Mouse (Mus musculus) heart, adult 2 months (tissue): Measurements from ENCODE around the gene Gng3. TPM values are rescaled to one million over a fixed set of nuclear protein-coding genes. Genes with fewer than 3 reads are reported as not detected.

Source experiments
- DNase-seq, 2 experiments: peaks; one replicate each; pipeline ENCODE4 v3.0.0; 2021
- H3K27ac ChIP-seq: fragments of 200-600 bp; 2 replicates; pipeline ENCODE4 v1.8.1; 2022
- H3K27me3 ChIP-seq: fragments of 200-500 bp; 2 replicates; pipeline ENCODE4 v1.6.1; 2012; ENCODE audit warnings: mild to moderate bottlenecking, low read length, inconsistent platforms, mixed read lengths; ENCODE audit not compliant: control insufficient read depth, insufficient read depth
- H3K36me3 ChIP-seq: fragments of 200-500 bp; 2 replicates; pipeline ENCODE4 v1.6.1; 2012; ENCODE audit warnings: low read length, inconsistent platforms; ENCODE audit not compliant: control insufficient read depth, insufficient read depth
- H3K4me1 ChIP-seq: fragments of 200-500 bp; 2 replicates; pipeline ENCODE4 v1.6.1; 2011; ENCODE audit warnings: low read length; ENCODE audit not compliant: control insufficient read depth, insufficient read depth
- H3K4me3 ChIP-seq: fragments of 200-600 bp; 2 replicates; pipeline ENCODE4 v1.8.1; 2022
- H3K79me2 ChIP-seq: fragments of 200-500 bp; replicated peaks from 2 replicates; pipeline ENCODE4 v1.6.1; 2012; ENCODE audit warnings: mild to moderate bottlenecking, inconsistent platforms, low read length, moderate library complexity, mixed read lengths; ENCODE audit not compliant: control insufficient read depth, insufficient read depth
- H3K9ac ChIP-seq: fragments of 200-500 bp; 2 replicates; pipeline ENCODE4 v1.6.1; 2012; ENCODE audit warnings: low read depth, mild to moderate bottlenecking, control low read depth, inconsistent platforms, low read length, mixed read lengths
- CTCF ChIP-seq: fragments of 200-600 bp; IDR thresholded peaks from 2 replicates; pipeline ENCODE4 v1.8.1; 2022; ENCODE audit warnings: antibody characterized with exemption, mild to moderate bottlenecking, moderate library complexity
- EP300 ChIP-seq: fragments of 200-500 bp; IDR thresholded peaks from 2 replicates; pipeline ENCODE4 v1.6.1; 2011; ENCODE audit warnings: low read depth, low read length, control low read depth; ENCODE audit not compliant: insufficient read depth
- POLR2A ChIP-seq: fragments of 200-500 bp; IDR thresholded peaks from 2 replicates; pipeline ENCODE4 v1.6.1; 2011; ENCODE audit warnings: mild to moderate bottlenecking, low read depth, low read length, control low read depth; ENCODE audit not compliant: insufficient read depth
- WGBS: fragments of 180-500 bp; shearing (Covaris S2); methylation state at CpG from one replicate; pipeline ENCODE4 v1.1.7; 2018; 5-methylcytosine and 5-hydroxymethylcytosine counted together
- intact Hi-C: fragments of 180-260 bp; cut with DNase I; formaldehyde crosslinking; loops from one replicate; pipeline ENCODE4 v1.15.1; 2025
- polyA plus RNA-seq: library from polyadenylated mRNA; depleted of rRNA; stranded (reverse); fragments of >200 nt; gene quantifications from 2 replicates; pipeline ENCODE4 v1.2.3, GENCODE M21; 2012
- total RNA-seq, 2 experiments: library from RNA; stranded (reverse); gene quantifications; 2 replicates each; pipeline ENCODE4 v1.2.3; 2021

Gng3 gene
- total and polyA plus RNA-seq, 3 experiments: 0.35 TPM; not detected in 2

- H3K4me3 ChIP-seq: no peak within 1 kb of the TSS
Observed at GRCm38 (mm10) chr19:8850402-8850901, 11.5 kb upstream of the Gng3 start, which contains the start of gene Lrrn4cl. Gene Lrrn4cl (plus strand): TSS chr19:8850768.

GRCm38 (mm10) chr19:8848356-8848755, 9.4 kb upstream of the Gng3 start:
- WGBS: 89% methylated on average over 5 of the region's 5 CpGs
- TF ChIP-seq EP300: no peak
- no peak for TF ChIP-seq CTCF
- TF ChIP-seq POLR2A: no peak
- Histone ChIP-seq H3K27ac (no peak overlapping the region), H3K9ac (no peak overlapping the region), H3K79me2 (no peaks in the 10 kb centered on the region), H3K27me3 (no peaks in the 10 kb centered on the region), H3K4me1 (peaks cover 4% of the 10 kb centered on the region; the same call in 1 of the 2 replicates), H3K36me3 (no peaks in the 10 kb centered on the region), H3K4me3 (no peak overlapping the region)
- intact Hi-C loops: no loop called here
- no peak for DNase-seq

More at GRCm38 (mm10) chr19:8850402-8850901, 11.5 kb upstream of the Gng3 start, which contains the start of gene Lrrn4cl:
- 10% methylated on average over 7 of the region's 7 CpGs for WGBS
- no peaks in the 10 kb centered on the region for H3K27me3 ChIP-seq
- H3K27ac ChIP-seq: peak within 1 kb of the TSS; percentile 6; the same call in 1 of the 2 replicates
- no peak within 1 kb of the TSS for H3K9ac ChIP-seq
- DNase-seq: peak; percentile 42 to 57
- no peak for TF ChIP-seq POLR2A
- TF ChIP-seq EP300: no peak
- no peak for TF ChIP-seq CTCF
- peaks cover 2% of the 10 kb centered on the region; the same call in 1 of the 2 replicates for H3K4me1 ChIP-seq
- no peaks in the 10 kb centered on the region for H3K79me2 ChIP-seq
- no peaks in the 10 kb centered on the region for H3K36me3 ChIP-seq
- intact Hi-C loops: no loop called here

GRCm38 (mm10) chr19:8844371-8845129, 5.6 kb upstream of the Gng3 start:
- Histone ChIP-seq H3K9ac (no peak overlapping the region), H3K27ac (no peak overlapping the region)
- WGBS: 64% methylated on average over 5 of the region's 5 CpGs

GRCm38 (mm10) chr19:8842961-8843360, 4.0 kb upstream of the Gng3 start:
- TF ChIP-seq POLR2A (no peak), EP300 (no peak), CTCF (no peak)
- Histone ChIP-seq H3K4me3 (no peak overlapping the region), H3K36me3 (no peaks in the 10 kb centered on the region), H3K4me1 (peaks cover 7% of the 10 kb centered on the region; the same call in 1 of the 2 replicates), H3K9ac (no peak overlapping the region), H3K27ac (no peak overlapping the region), H3K27me3 (no peaks in the 10 kb centered on the region), H3K79me2 (no peaks in the 10 kb centered on the region)
- 86% methylated on average over 6 of the region's 6 CpGs for WGBS
- intact Hi-C loops: no loop called here
- no peak for DNase-seq

More at GRCm38 (mm10) chr19:8844371-8845129, 5.6 kb upstream of the Gng3 start:
- peak; percentile 63 to 76 for DNase-seq
- intact Hi-C loops: loop anchor here (2.0 kb wide), 1 partner anchor 266 kb away; no protein-coding TSS in a partner anchor
- Histone ChIP-seq H3K4me3 (no peak overlapping the region), H3K36me3 (no peaks in the 10 kb centered on the region), H3K4me1 (peaks cover 3% of the 10 kb centered on the region; the same call in 1 of the 2 replicates), H3K27me3 (no peaks in the 10 kb centered on the region), H3K79me2 (no peaks in the 10 kb centered on the region)
- TF ChIP-seq EP300 (0 out of 2 replicates have a peak, but pooled peaks have one; percentile 18), CTCF (peak; percentile 85), POLR2A (no peak)

- H3K27me3 ChIP-seq: no peaks in the 10 kb centered on the region
- WGBS: 93% methylated on average over 7 of the region's 7 CpGs
- peak overlapping the region; percentile 59; the same call in 1 of the 2 replicates for H3K27ac ChIP-seq
- peaks cover 7% of the 10 kb centered on the region; the same call in 1 of the 2 replicates for H3K4me1 ChIP-seq
- intact Hi-C loops: no loop called here
- TF ChIP-seq CTCF: no peak
- TF ChIP-seq POLR2A: no peak
- TF ChIP-seq EP300: no peak
- H3K79me2 ChIP-seq: no peaks in the 10 kb centered on the region
- H3K36me3 ChIP-seq: no peaks in the 10 kb centered on the region
- peak overlapping the region; percentile 53 for H3K4me3 ChIP-seq
- DNase-seq: no peak
- H3K9ac ChIP-seq: no peak overlapping the region
Observed at GRCm38 (mm10) chr19:8841012-8841411, 2.0 kb upstream of the Gng3 start.
